Mouse (Mus musculus): ENCODE results near the gene Vmn1r160. TPM values are rescaled to one million over a fixed set of nuclear protein-coding genes. Genes with fewer than 3 reads are reported as not detected.
"Not testable (repeated sequence)": the region's sequence is repeated elsewhere in the genome, so short reads cannot be mapped to it uniquely, and the experiment has no call there.

Gene Vmn1r160
- polyA plus RNA-seq (2015; fragmentation: Nextera tagmentation; extraction: Ambion mirVana), result not detected in 2 replicates

DNA sequence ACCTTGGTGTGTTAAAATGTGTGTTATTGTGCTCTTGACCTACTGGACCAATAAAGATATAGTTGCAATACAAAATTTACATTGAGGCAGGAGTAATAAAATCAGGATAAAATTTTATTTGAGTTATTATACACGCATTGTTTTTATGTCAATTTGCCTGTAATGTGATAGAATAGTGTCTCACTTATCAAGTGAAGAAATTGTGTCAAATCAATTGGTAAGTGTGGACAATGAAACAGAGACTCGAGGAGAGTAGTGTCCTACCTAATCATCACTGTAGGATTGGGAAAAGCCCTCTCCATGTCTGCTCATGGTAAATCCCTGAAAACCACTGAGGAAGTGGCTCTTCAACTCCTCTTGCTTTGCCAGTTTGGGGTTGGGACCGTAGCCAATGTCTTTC lies at the start of gene Vmn1r160:
Vmn1r160 (plus strand) TSS at position 301 of the 400 bp plus-strand sequence.
- not testable (repeated sequence) for H3K4me1 ChIP-seq (replicated peaks); H3K36me3 ChIP-seq (replicated peaks); H3K4me2 ChIP-seq; H3K4me3 ChIP-seq (replicated peaks); H3K27me3 ChIP-seq; ATAC-seq (ENCODE audit: insufficient read depth); H3K9ac ChIP-seq; H3K9me3 ChIP-seq (replicated peaks); H3K27ac ChIP-seq (replicated peaks)
- 23% methylated on average over 1 of the region's 3 CpGs for WGBS (ENCODE audit: insufficient replicate concordance)

- 32% methylated on average over 3 of the region's 3 CpGs for WGBS (ENCODE audit: insufficient replicate concordance)
- not testable (repeated sequence) for H3K36me3 ChIP-seq (replicated peaks); ATAC-seq (ENCODE audit: insufficient read depth); H3K4me1 ChIP-seq (replicated peaks); H3K9ac ChIP-seq; H3K27ac ChIP-seq (replicated peaks); H3K9me3 ChIP-seq (replicated peaks); H3K4me2 ChIP-seq; H3K4me3 ChIP-seq (replicated peaks); H3K27me3 ChIP-seq
Observed at GRCm38 (mm10) chr7:22843505-22843904, 27.5 kb upstream of the Vmn1r160 start, which contains the start of gene Vmn1r159. Gene Vmn1r159, minus strand, starts transcription at chr7:22843605.

Other genes starting within 250 kb of the Vmn1r160 start
- not detected in 2 replicates for gene Vmn1r155, start 213.2 kb upstream of the Vmn1r160 start, polyA plus RNA-seq (2015; fragmentation: Nextera tagmentation; extraction: Ambion mirVana)
- gene Gm8693, start 178.9 kb upstream of the Vmn1r160 start, polyA plus RNA-seq (2015; fragmentation: Nextera tagmentation; extraction: Ambion mirVana), result not detected in 2 replicates
- gene Gm4567, start 151.5 kb upstream of the Vmn1r160 start, polyA plus RNA-seq (2015; fragmentation: Nextera tagmentation; extraction: Ambion mirVana), result not detected in 2 replicates
- gene Vmn1r157, start 109.5 kb upstream of the Vmn1r160 start, polyA plus RNA-seq (2015; fragmentation: Nextera tagmentation; extraction: Ambion mirVana), result not detected in 2 replicates
- not detected in 2 replicates for gene Vmn1r158, start 80.4 kb upstream of the Vmn1r160 start, polyA plus RNA-seq (2015; fragmentation: Nextera tagmentation; extraction: Ambion mirVana)
- gene Vmn1r159, start 27.6 kb upstream of the Vmn1r160 start, polyA plus RNA-seq (2015; fragmentation: Nextera tagmentation; extraction: Ambion mirVana), result not detected in 2 replicates
- gene Gm4214, start 113.4 kb downstream of the Vmn1r160 start, polyA plus RNA-seq (2015; fragmentation: Nextera tagmentation; extraction: Ambion mirVana), result not detected in 2 replicates
- gene Gm4216, start 148.7 kb downstream of the Vmn1r160 start, polyA plus RNA-seq (2015; fragmentation: Nextera tagmentation; extraction: Ambion mirVana), result not detected in 2 replicates
- not detected in 2 replicates for gene Vmn1r163, start 184.3 kb downstream of the Vmn1r160 start, polyA plus RNA-seq (2015; fragmentation: Nextera tagmentation; extraction: Ambion mirVana)
- not detected in 2 replicates for gene Gm8720, start 196.2 kb downstream of the Vmn1r160 start, polyA plus RNA-seq (2015; fragmentation: Nextera tagmentation; extraction: Ambion mirVana)

All from liver, embryonic 15.5 days (tissue).